Mouse (Mus musculus) left cerebral cortex, postnatal 14 days (tissue): ENCODE measurements around the gene Olfr160. TPM values are rescaled to one million over a fixed set of nuclear protein-coding genes. Genes with fewer than 3 reads are reported as not detected.

ENCODE experiments used
- DNase-seq, 2 experiments: peaks; one replicate each; pipeline ENCODE4 v3.0.0; 2021 to 2022; ENCODE audit warnings: low spot score in 2 of 2, mixed read lengths in 1 of 2
- intact Hi-C: fragments of 180-260 bp; cut with DNase I; formaldehyde crosslinking; loops from one replicate; pipeline ENCODE4 v1.15.1; 2025
- long read RNA-seq, 2 experiments: library from polyadenylated mRNA; stranded (forward); transcript quantifications; one replicate each; pipeline ENCODE4 v2.0.0; 2021
- total RNA-seq, 2 experiments: library from RNA; stranded (reverse); gene quantifications; 2 replicates each; pipeline ENCODE4 v1.2.3; 2021

Olfr160 gene
- total RNA-seq, result not detected
- long read RNA-seq, experiment 1, result 0 reads
- long read RNA-seq, experiment 2, result 0 reads

DNA sequence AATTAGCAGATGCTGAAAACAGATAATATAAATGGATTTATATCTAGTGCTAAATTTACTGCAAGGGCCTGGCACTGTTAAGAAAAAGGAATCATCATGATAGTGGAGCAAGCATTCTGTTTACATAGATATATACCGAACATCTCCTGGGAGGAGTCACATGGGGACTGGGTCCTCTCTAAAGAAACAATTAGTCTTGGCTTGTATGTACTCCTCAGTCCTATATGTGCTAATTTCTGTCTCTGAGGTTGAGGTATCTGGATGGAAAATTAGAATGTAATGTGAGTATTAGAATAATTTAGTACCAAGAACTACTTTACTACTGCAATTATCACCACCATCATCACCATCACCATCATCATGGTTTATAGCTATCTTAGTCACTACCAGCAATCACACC, at the start of gene Olfr160:
Olfr160 (minus strand) TSS at position 101 of the 400 bp plus-strand sequence.
- DNase-seq, result no peak

GRCm38 (mm10) chr9:37762541-37762940, 46.5 kb upstream of the Olfr160 start:
- intact Hi-C loops, result no loop called here
- DNase-seq, result no peak

More for the DNA sequence above, at the start of gene Olfr160:
- intact Hi-C loops, result no loop called here

- intact Hi-C loops, result no loop called here
- no peak for DNase-seq
These were observed 45.7 kb upstream of the Olfr160 start for GRCm38 (mm10) chr9:37761728-37762127.

DNA sequence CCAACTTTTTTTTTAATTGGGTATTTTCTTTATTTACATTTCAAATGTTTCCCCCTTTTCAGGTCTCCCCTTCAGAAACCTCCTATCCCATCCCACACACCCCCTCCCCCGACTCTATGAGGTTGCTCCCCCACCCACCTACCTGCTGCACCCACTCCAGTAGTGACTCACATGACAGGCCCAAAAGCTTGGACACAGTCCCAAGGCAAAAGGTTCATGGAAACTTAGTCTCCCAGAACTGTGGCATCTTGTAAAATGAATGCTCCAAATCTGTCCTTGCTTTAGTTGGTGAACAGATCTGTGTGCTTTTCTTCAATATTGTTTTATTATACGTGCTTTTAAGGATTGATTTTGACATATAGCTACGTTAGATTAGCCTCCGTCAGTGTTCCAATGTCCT, 36.0 kb upstream of the Olfr160 start:
- no peak for DNase-seq
- intact Hi-C loops, result no loop called here

GRCm38 (mm10) chr9:37751467-37751866, 35.4 kb upstream of the Olfr160 start:
- DNase-seq, result peak in 1 of 2 experiments; percentile 18
- intact Hi-C loops, result no loop called here

GRCm38 (mm10) chr9:37750319-37751075, 34.4 kb upstream of the Olfr160 start:
- intact Hi-C loops, result no loop called here
- peak; percentile 22 to 38 for DNase-seq

DNA sequence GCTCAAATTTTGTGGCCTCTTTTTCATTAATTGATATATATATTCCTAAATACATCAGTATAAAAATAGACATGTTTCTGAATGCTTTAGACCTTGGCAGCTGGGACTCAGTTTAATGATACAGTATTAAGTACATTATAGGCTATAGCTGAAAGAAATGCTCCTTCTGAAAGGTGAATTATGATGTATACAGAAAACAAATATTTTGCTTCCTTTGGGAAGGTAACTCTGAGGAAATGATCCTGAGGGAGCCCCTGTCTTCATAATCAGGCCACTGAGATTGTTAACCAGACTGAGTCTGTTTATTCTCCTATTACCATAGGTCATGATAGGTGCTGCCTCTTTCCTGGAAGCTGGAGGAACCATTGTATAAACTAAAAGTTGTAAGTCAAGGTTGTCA, 28.8 kb upstream of the Olfr160 start, which contains the start of gene Olfr874:
Olfr874 (plus strand) TSS at position 301 of the 400 bp plus-strand sequence.
- intact Hi-C loops, result no loop called here

DNA sequence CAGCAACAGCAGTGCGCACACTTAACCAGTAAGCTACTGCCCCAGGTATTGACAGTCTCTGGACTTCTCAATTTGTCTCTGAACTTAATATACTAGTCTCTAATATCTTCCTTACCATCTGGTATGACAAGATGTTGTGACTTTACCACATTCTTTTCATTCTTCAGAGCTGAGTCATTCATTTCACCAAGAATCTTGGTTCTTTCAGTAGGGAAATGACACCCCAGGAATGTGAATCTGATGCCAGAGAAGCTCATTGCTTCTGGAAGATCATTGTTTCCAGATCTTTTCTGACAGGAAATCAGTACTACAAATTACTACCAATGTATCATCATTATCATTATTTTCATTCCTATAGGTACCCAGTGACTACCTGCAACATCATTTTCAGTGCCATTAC, 18.3 kb upstream of the Olfr160 start:
- intact Hi-C loops, result no loop called here
- no peak for DNase-seq

More for the DNA sequence above, 28.8 kb upstream of the Olfr160 start, which contains the start of gene Olfr874:
- no peak for DNase-seq

DNA sequence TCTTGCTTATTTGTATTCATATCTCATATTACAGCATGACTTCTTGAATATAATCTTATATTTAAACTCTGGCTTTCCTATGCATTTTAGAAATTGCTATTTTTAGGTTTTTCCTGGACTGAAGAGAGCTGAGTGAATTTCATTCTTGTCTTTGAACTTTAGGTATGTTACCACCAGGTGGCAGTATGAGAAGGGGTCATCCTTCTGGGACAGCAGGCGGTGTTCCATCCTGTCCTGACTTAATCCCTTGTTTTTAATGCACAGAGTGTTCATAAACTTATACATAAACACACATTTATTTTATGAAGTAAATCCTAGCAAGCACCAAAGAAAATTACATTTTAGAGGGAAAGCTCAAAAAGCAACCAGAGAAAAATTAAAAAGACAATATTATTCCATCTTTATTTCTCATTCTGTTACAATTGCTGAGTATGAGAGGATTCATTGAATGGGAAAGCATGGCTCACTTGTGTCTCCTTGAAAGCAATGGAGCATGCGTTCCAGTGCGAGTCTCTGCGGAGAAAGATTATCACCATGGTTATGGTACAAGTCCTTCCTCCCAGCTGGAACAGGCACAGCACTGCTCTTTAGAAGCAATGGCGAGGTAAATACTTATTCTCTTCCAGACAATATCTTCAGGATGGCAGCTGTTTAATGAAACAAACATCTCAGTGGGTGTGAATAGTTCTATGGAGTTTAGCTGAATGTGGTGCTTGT, 25.9 kb downstream of the Olfr160 start:
- DNase-seq, result no peak
- intact Hi-C loops, result loop anchor here (1.0 kb wide), 1 partner anchor 242 kb away; no protein-coding TSS in a partner anchor

GRCm38 (mm10) chr9:37687941-37688303, 28.1 kb downstream of the Olfr160 start:
- intact Hi-C loops, result no loop called here
- peak in 1 of 2 experiments; percentile 30 for DNase-seq

DNA sequence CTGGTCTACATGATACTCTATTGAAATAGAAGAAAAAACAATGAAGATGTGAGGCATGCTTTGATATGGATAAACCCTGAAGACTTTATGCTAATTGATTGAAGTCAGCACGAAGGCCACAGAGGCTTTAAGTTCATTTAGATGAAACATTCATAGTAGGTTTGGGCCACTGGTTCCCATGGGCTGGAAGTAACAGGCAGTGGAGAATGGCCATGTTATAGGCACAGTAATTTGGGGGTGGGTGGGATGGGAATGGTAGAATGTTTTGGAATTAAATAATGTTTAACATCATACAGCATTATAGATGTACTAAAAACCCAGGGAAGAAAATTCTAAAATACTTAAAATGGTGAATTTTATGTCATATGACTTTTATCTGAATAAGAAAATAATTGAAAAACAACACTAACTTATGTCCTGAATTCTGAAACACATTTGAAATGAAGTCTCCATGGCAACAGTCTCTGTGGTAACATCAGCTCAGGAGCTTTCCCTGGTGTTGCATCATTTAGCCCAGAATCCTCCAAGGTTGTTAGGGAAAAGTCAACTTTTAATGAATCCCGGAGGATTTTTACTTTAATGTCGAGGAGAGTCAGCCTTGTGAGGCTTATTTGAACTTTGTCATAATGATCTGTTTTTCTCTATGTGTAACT, 28.6 kb downstream of the Olfr160 start:
- peak; percentile 39 to 43 for DNase-seq
- intact Hi-C loops, result no loop called here

GRCm38 (mm10) chr9:37681123-37681522, 34.9 kb downstream of the Olfr160 start:
- intact Hi-C loops, result no loop called here
- DNase-seq, result peak; percentile 29 to 43

DNA sequence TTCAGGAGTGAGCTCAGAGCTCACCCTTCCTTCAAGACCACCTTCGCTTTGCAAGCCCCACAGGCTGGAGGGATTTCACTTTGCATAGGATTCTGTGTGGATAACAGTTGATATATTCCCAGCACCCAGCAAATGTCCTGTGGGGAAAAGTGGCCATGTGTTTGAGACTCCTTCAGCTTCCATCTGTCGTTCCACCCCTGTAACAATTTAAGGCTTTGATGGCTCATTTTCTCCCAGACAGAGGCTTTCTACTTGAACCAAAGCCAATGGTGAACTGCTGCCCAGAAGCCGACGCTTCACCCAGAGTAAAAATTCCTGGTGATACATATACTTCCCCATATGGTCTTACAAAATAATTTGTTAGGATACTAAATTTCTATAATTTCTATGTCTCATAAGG, 40.8 kb downstream of the Olfr160 start:
- DNase-seq, result peak; percentile 45 to 52
- intact Hi-C loops, result loop anchor here (10.0 kb wide), 2 partner anchors 140 to 230 kb away; no protein-coding TSS in a partner anchor

GRCm38 (mm10) chr9:37670261-37670660, 45.8 kb downstream of the Olfr160 start:
- intact Hi-C loops, result loop anchor here (10.0 kb wide), 2 partner anchors 145 to 235 kb away; no protein-coding TSS in a partner anchor
- no peak for DNase-seq

DNA sequence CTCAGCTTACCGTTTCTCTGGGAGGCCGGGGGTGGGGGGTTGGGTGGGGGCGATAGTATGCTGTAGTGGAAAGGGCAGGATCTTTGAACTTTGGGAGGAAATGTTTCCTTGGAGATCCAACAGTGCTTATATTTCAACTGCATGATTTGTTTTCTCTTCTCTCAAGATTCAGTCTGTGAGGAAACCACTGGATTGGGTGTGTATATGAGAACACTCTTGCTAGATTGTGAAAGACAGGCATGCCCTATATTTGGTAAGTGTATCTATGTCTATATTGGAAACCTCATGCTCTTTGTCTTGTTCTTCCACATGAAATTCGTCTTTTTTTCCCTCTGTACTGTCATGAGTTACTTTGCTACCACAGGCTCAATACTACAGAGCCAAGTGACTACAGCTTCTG, 46.4 kb downstream of the Olfr160 start:
- intact Hi-C loops, result loop anchor here (10.0 kb wide), 2 partner anchors 145 to 235 kb away; no protein-coding TSS in a partner anchor
- no peak for DNase-seq

DNA sequence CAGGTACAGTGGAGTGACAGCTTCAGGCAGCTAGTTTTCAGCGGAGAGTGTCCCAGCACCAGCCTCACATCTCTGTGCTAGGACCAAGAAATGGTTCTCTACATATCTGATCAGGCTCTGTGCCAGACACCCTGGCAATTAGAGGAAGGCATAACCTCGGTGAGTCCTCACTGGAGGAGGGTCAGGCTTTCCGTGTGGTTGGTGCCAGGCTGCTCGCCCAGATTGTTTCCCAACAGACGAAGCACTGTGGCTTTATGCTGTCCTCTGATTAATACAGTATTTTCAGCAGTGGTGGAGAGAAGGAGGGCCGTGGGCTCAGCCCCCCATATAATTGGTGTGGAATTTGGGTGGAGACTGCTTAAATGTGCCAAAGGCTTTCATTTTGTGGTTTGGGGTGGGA, 46.9 kb downstream of the Olfr160 start, which contains the start of gene Panx3:
Panx3 (minus strand) TSS at position 121 of the 400 bp plus-strand sequence.
- DNase-seq, result no peak
- intact Hi-C loops, result no loop called here

DNA sequence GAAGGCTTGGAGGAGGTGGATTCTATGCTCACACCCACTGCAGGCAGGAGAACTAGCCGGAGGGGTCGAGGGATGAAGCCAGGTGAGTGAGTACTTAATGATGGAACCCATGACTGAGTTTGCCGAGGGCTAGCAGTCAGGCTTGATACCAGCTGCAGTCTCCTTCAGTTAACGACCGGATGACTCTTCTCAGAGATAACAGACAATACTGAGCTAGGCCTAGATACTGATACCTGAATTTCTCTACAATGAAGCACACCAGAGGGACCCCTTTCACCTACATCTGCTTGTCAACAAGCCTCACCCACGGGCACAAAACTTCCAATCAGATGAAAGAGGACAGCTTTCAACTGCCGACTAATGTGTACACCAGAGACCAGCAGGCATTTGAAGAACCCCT, 50.0 kb downstream of the Olfr160 start:
- intact Hi-C loops, result no loop called here
- DNase-seq, result no peak

DNA sequence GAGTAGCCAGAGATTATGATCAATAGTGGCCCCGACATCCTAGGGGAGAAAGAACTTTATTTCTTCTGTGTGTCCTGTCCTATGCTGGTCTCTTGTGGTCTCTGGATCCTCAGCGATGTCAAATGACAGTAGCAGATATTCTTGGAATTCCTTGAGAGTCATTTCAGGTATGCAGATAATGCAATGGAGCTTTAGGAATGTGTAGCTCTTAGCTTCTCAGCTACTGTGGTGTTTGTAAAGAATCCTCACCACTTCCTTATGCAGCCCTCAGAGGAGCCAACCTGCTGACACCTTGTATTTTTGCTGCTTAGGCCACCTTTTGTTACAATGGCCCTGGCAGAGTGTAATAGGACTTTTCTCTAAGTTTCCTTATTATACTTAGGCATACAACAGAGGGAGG, 51.4 kb downstream of the Olfr160 start:
- intact Hi-C loops, result no loop called here
- DNase-seq, result no peak

DNA sequence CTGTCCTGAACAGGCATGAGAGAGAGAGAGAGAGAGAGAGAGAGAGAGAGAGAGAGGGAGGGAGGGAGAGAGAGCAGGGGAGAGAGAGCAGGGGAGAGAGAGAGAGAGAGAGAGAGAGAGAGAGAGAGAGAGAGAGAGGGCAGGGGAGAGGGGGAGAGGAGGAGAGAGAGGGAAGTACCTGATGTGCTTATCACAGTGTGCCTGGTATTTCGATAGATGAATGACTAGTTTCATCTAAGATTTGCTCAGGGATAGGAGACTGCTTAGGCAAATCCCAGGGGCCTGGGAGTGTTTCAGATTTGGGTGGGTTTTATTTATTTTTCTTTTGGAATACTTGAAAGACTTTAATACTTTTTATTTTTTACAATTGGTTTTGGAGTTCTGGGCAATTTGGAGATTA, 52.8 kb downstream of the Olfr160 start:
- no peak for DNase-seq
- intact Hi-C loops, result no loop called here

GRCm38 (mm10) chr9:37659413-37659812, 56.6 kb downstream of the Olfr160 start:
- DNase-seq, result no peak
- intact Hi-C loops, result no loop called here
